Mouse (Mus musculus) neural tube, embryonic 13.5 days (tissue): Measurements from ENCODE around the gene Irgm2. TPM values are rescaled to one million over a fixed set of nuclear protein-coding genes. Genes with fewer than 3 reads are reported as not detected.

ENCODE experiments used
- ATAC-seq: fragments of 200-750 bp; cut with Nextera tagmentation; 2 replicates; pipeline ENCODE4 v1.8.0; 2017; ENCODE audit warnings: low read depth, mild to moderate bottlenecking, moderate TSS enrichment, moderate library complexity
- H3K27ac ChIP-seq: fragments of 300-500 bp; sonication (generic); replicated peaks from 2 replicates; pipeline ENCODE4 v1.5.1; 2015; ENCODE audit warnings: moderate library complexity, mild to moderate bottlenecking, inconsistent platforms
- H3K27me3 ChIP-seq: fragments of 300-500 bp; sonication (generic); 2 replicates; pipeline ENCODE4 v1.6.1; 2015; ENCODE audit warnings: mild to moderate bottlenecking, inconsistent platforms
- H3K36me3 ChIP-seq: fragments of 300-500 bp; sonication (generic); 2 replicates; pipeline ENCODE4 v1.6.1; 2015; ENCODE audit warnings: mild to moderate bottlenecking, inconsistent platforms
- H3K4me1 ChIP-seq: fragments of 300-500 bp; sonication (generic); replicated peaks from 2 replicates; pipeline ENCODE4 v1.6.1; 2015; ENCODE audit warnings: inconsistent platforms
- H3K4me2 ChIP-seq: fragments of 300-500 bp; sonication (generic); 2 replicates; pipeline ENCODE4 v1.6.1; 2015; ENCODE audit warnings: inconsistent platforms, mild to moderate bottlenecking, moderate library complexity
- H3K4me3 ChIP-seq: fragments of 300-500 bp; sonication (generic); 2 replicates; pipeline ENCODE4 v1.5.1; 2015; ENCODE audit warnings: mild to moderate bottlenecking, inconsistent platforms
- H3K9ac ChIP-seq: fragments of 300-500 bp; sonication (generic); 2 replicates; pipeline ENCODE4 v1.6.1; 2015; ENCODE audit warnings: moderate library complexity, mild to moderate bottlenecking, inconsistent platforms
- H3K9me3 ChIP-seq: fragments of 300-500 bp; sonication (generic); 2 replicates; pipeline ENCODE4 v1.6.1; 2016; ENCODE audit warnings: inconsistent platforms
- WGBS: fragments of 180-500 bp; shearing (Covaris S2); methylation state at CpG from one replicate; pipeline ENCODE4 v1.1.7; 2015; 5-methylcytosine and 5-hydroxymethylcytosine counted together
- polyA plus RNA-seq: library from polyadenylated mRNA; unstranded; fragments of >200 nt; fragmentation: Nextera tagmentation; extraction: Ambion mirVana; gene quantifications from 2 replicates; pipeline ENCODE4 v1.2.1, GENCODE M21; 2015

Gene Irgm2
- polyA plus RNA-seq, 1 experiment from 2014 or later: 0.95 TPM

- 92% methylated on average over 3 of the region's 3 CpGs for WGBS
- ATAC-seq: no peak
- no peaks in the 10 kb centered on the region for H3K27me3 ChIP-seq
Observed at GRCm38 (mm10) chr11:58183579-58183978, 15.8 kb upstream of the Irgm2 start.

GRCm38 (mm10) chr11:58189675-58190074 is 9.7 kb upstream of the Irgm2 start:
- Histone ChIP-seq H3K4me1 (no peaks in the 10 kb centered on the region), H3K27ac (no peak overlapping the region), H3K4me3 (no peak overlapping the region), H3K4me2 (no peak overlapping the region), H3K27me3 (no peaks in the 10 kb centered on the region), H3K36me3 (no peaks in the 10 kb centered on the region), H3K9me3 (no peaks in the 10 kb centered on the region), H3K9ac (no peak overlapping the region)
- WGBS: 92% methylated on average over 6 of the region's 6 CpGs
- no peak for ATAC-seq

More at GRCm38 (mm10) chr11:58183579-58183978, 15.8 kb upstream of the Irgm2 start:
- H3K9ac ChIP-seq: no peak overlapping the region
- H3K36me3 ChIP-seq: peaks cover 11% of the 10 kb centered on the region
- no peak overlapping the region for H3K4me2 ChIP-seq
- H3K4me3 ChIP-seq: no peak overlapping the region
- H3K9me3 ChIP-seq: no peaks in the 10 kb centered on the region
- no peak overlapping the region for H3K27ac ChIP-seq
- H3K4me1 ChIP-seq: no peaks in the 10 kb centered on the region

- Histone ChIP-seq H3K27ac (no peak overlapping the region), H3K4me2 (no peak overlapping the region), H3K27me3 (no peaks in the 10 kb centered on the region), H3K36me3 (no peaks in the 10 kb centered on the region), H3K4me1 (no peaks in the 10 kb centered on the region), H3K9ac (no peak overlapping the region), H3K9me3 (no peaks in the 10 kb centered on the region), H3K4me3 (no peak overlapping the region)
- 82% methylated on average over 3 of the region's 3 CpGs for WGBS
- ATAC-seq: no peak
Observed at GRCm38 (mm10) chr11:58193326-58193725, 6.1 kb upstream of the Irgm2 start.

- 46% methylated on average over 4 of the region's 4 CpGs for WGBS
- no peaks in the 10 kb centered on the region for H3K36me3 ChIP-seq
- peaks cover under 1% of the 10 kb centered on the region for H3K4me1 ChIP-seq
- no peak overlapping the region for H3K4me2 ChIP-seq
- H3K4me3 ChIP-seq: no peak overlapping the region
- no peak for ATAC-seq
- no peak overlapping the region for H3K27ac ChIP-seq
- no peaks in the 10 kb centered on the region for H3K27me3 ChIP-seq
- H3K9ac ChIP-seq: no peak overlapping the region
- no peaks in the 10 kb centered on the region for H3K9me3 ChIP-seq
Observed at GRCm38 (mm10) chr11:58193860-58194520, 5.4 kb upstream of the Irgm2 start.

DNA sequence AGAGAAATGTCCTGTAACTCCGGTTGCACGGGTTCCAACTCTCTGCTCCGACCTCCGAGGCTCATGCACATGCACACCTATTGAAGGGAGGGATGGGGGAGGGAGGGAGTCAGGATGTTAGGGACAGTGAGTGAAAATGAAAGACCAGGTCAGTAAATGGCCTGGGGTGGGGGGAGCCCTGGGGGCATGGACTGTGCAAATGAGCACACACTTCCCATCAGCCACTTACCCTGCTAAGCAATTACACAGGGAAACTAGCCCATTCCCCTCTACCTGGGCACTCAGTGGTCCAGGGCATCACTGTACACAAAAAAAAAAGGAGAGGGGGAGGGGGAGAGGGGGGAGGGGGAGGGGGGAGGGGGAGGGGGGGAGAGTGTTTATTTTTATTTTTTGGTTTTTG is 755 bp upstream of the Irgm2 start:
- ATAC-seq: no peak
- 79% methylated on average over 4 of the region's 4 CpGs for WGBS
- peak overlapping the region; percentile 45 for H3K4me3 ChIP-seq

DNA sequence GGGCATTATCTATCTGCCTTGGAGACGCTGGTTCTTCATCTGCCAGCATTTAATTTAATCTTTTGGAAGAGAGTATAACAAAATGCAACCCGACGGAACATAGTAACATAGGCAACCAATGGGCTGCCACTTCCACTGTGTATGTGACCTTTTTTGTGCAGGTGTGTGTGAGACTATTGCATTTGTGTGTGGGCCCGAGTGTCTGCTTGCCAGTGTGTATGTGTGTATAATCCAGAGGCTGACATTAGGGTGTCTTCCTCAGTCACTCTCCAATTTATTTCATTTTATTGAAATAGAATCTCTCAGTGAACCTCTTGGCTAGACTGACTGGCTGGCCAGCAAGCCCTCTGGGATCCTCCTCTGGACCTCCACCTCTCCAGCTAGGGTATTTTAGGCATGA is 808 bp downstream of the Irgm2 start:
- Histone ChIP-seq H3K36me3 (no peaks in the 10 kb centered on the region), H3K27ac (no peak overlapping the region), H3K4me2 (no peak overlapping the region), H3K4me1 (peaks cover 5% of the 10 kb centered on the region), H3K27me3 (no peaks in the 10 kb centered on the region), H3K9ac (no peak overlapping the region), H3K4me3 (no peak overlapping the region), H3K9me3 (no peaks in the 10 kb centered on the region)
- ATAC-seq: no peak
- 95% methylated on average over 4 of the region's 4 CpGs for WGBS

More for the DNA sequence above, 755 bp upstream of the Irgm2 start:
- no peak overlapping the region for H3K9ac ChIP-seq
- no peaks in the 10 kb centered on the region for H3K36me3 ChIP-seq
- H3K27me3 ChIP-seq: no peaks in the 10 kb centered on the region
- H3K9me3 ChIP-seq: no peaks in the 10 kb centered on the region
- H3K4me1 ChIP-seq: peaks cover 5% of the 10 kb centered on the region
- no peak overlapping the region for H3K27ac ChIP-seq
- H3K4me2 ChIP-seq: peak overlapping the region; percentile 62

GRCm38 (mm10) chr11:58201052-58201451 is 1.6 kb downstream of the Irgm2 start:
- Histone ChIP-seq H3K27ac (no peak overlapping the region), H3K27me3 (no peaks in the 10 kb centered on the region), H3K9ac (no peak overlapping the region), H3K4me1 (peaks cover 5% of the 10 kb centered on the region), H3K4me3 (no peak overlapping the region), H3K9me3 (no peaks in the 10 kb centered on the region), H3K36me3 (no peaks in the 10 kb centered on the region), H3K4me2 (no peak overlapping the region)
- no peak for ATAC-seq
- WGBS: 87% methylated on average over 12 of the region's 12 CpGs

DNA sequence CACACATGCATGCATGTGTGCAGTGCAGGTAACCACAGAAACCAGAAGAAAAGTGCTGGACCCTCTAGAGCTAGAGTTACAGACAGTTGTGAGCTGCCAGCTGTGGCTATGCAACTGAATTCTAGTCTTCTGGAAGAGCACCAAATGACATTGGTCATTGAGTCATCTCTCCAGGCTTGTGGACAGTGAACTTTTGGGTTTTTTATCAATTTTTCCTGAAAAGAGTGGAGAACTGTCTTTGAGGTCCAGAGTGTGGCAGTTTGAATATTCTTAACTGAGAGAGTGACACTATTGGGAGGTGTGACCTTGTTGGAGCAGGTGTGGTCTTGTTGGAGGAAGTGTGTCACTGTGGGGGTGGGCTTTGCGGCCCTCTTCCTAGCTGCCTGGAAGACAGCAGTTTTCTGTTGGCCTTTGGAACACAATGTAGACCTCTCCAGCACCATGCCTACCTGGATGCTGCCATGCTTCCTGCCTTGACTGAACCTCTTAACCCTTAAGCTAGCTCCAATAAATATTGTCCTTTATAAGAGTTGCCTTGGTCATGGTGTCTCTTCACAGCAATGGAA is 11.0 kb downstream of the Irgm2 start:
- Histone ChIP-seq H3K9ac (no peak overlapping the region), H3K4me1 (peaks cover 18% of the 10 kb centered on the region), H3K4me3 (no peak overlapping the region), H3K36me3 (no peaks in the 10 kb centered on the region), H3K27me3 (no peaks in the 10 kb centered on the region), H3K9me3 (no peaks in the 10 kb centered on the region), H3K4me2 (no peak overlapping the region), H3K27ac (no peak overlapping the region)
- no peak for ATAC-seq
- WGBS: 89% methylated on average over 1 of the region's 1 CpGs

GRCm38 (mm10) chr11:58211062-58211681 is 11.8 kb downstream of the Irgm2 start:
- 17% methylated on average over 9 of the region's 9 CpGs for WGBS
- no peak overlapping the region for H3K4me2 ChIP-seq

DNA sequence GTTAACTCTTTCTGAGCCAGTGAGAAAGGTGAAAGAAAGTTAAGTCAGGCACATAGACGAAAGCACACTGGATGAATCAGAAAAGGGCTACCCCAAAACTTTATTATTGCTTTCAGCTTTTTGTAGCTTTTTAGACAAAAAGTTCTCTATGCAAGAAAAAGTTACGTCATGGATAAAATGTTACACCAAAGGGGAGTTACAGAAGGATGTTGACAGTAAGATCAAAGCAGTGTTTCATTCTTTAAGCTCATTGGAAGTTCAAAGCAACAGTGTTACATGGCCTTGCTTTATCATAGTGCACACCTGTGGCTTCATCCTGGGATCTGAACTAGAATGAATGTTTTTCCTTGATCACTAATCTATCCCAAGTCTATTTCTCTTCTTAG is 12.3 kb downstream of the Irgm2 start:
- no peaks in the 10 kb centered on the region for H3K27me3 ChIP-seq
- no peak overlapping the region for H3K27ac ChIP-seq
- H3K4me2 ChIP-seq: no peak overlapping the region
- H3K4me1 ChIP-seq: peaks cover 18% of the 10 kb centered on the region
- ATAC-seq: no peak
- no peak overlapping the region for H3K9ac ChIP-seq
- no peaks in the 10 kb centered on the region for H3K36me3 ChIP-seq
- WGBS: 6% methylated on average over 2 of the region's 2 CpGs
- H3K9me3 ChIP-seq: no peaks in the 10 kb centered on the region
- no peak overlapping the region for H3K4me3 ChIP-seq

More at GRCm38 (mm10) chr11:58211062-58211681, 11.8 kb downstream of the Irgm2 start:
- no peak for ATAC-seq
- no peak overlapping the region for H3K27ac ChIP-seq
- H3K36me3 ChIP-seq: no peaks in the 10 kb centered on the region
- no peak overlapping the region for H3K4me3 ChIP-seq
- H3K27me3 ChIP-seq: no peaks in the 10 kb centered on the region
- H3K9ac ChIP-seq: no peak overlapping the region
- no peaks in the 10 kb centered on the region for H3K9me3 ChIP-seq
- H3K4me1 ChIP-seq: peaks cover 18% of the 10 kb centered on the region

GRCm38 (mm10) chr11:58213673-58214342 is 14.4 kb downstream of the Irgm2 start:
- 82% methylated on average over 7 of the region's 7 CpGs for WGBS

DNA sequence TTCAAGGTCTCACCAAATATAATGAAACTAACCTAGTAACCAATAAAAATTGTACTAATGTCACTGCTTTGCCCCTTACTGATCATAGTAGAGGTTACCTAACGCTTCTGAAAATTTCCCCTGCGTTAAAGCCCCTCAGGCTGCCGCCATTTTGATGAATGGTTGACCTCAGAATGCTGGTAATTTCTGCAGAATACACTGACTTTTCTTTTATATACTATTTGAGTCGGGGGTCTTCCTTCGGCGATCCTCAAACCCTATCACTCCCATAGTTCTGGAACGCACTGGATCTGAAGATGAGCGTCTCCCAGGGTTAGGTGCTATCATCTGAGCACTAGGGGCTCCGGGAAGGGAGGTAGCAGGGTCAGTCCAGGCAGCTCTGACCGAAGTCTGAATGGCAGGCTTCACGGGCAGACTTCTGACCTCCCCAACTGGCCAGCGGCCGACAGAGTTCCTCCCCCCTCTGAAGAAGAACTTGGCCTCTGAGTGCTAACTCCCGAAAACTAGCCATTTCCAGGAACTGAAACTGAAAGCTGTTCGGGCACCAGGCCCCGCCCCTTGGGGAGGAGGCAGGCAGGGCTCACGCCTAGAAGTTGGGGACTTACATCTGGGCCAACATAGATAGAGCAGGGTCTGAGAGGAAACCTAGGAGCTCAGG is 15.1 kb downstream of the Irgm2 start:
- Histone ChIP-seq H3K36me3 (no peaks in the 10 kb centered on the region), H3K27ac (no peak overlapping the region), H3K9me3 (no peaks in the 10 kb centered on the region), H3K4me3 (peak overlapping the region; percentile 34), H3K4me1 (peaks cover 18% of the 10 kb centered on the region), H3K4me2 (peak overlapping the region; percentile 48), H3K27me3 (no peaks in the 10 kb centered on the region), H3K9ac (peak overlapping the region; percentile 53; the same call in 1 of the 2 replicates)
- WGBS: 41% methylated on average over 16 of the region's 17 CpGs
- ATAC-seq: no peak

More at GRCm38 (mm10) chr11:58213673-58214342, 14.4 kb downstream of the Irgm2 start:
- Histone ChIP-seq H3K4me1 (peaks cover 18% of the 10 kb centered on the region), H3K4me2 (no peak overlapping the region), H3K9ac (no peak overlapping the region), H3K27ac (no peak overlapping the region), H3K36me3 (no peaks in the 10 kb centered on the region), H3K9me3 (no peaks in the 10 kb centered on the region), H3K4me3 (no peak overlapping the region), H3K27me3 (no peaks in the 10 kb centered on the region)
- no peak for ATAC-seq
